Mouse (Mus musculus) gastrocnemius, adult 2 months (tissue): ENCODE data around the gene Timm29. TPM values are rescaled to one million over a fixed set of nuclear protein-coding genes. Genes with fewer than 3 reads are reported as not detected.
A peak's percentile ranks its signal among the peaks of the same experiment; 100 is the strongest.
"Not testable (repeated sequence)": the region's sequence is repeated elsewhere in the genome, so short reads cannot be mapped to it uniquely, and the experiment has no call there.

ENCODE experiments used
- DNase-seq: peaks from one replicate; pipeline ENCODE4 v3.0.0; 2022
- H3K27ac ChIP-seq: fragments of 200-600 bp; 2 replicates; pipeline ENCODE4 v1.8.1; 2022; ENCODE audit warnings: mild to moderate bottlenecking
- H3K4me3 ChIP-seq: fragments of 200-600 bp; 2 replicates; pipeline ENCODE4 v1.8.1; 2022; ENCODE audit warnings: mild to moderate bottlenecking, moderate library complexity
- CTCF ChIP-seq: fragments of 200-600 bp; IDR thresholded peaks from 2 replicates; pipeline ENCODE4 v1.8.1; 2022; ENCODE audit warnings: antibody characterized with exemption, mild to moderate bottlenecking, moderate library complexity
- intact Hi-C: fragments of 180-260 bp; cut with DNase I; formaldehyde crosslinking; loops from one replicate; pipeline ENCODE4 v1.15.1; 2025
- total RNA-seq, 2 experiments: library from RNA; stranded (reverse); gene quantifications; 2 replicates each; pipeline ENCODE4 v1.2.3; 2021

The Timm29 gene
- total RNA-seq, 2 experiments from 2014 or later, result 44.1 to 48.3 TPM

- intact Hi-C loops, result no loop called here
Observed at GRCm38 (mm10) chr9:21587678-21588349, 4.7 kb upstream of the Timm29 start.

GRCm38 (mm10) chr9:21588350-21588749 lies 4.2 kb upstream of the Timm29 start:
- Histone ChIP-seq H3K4me3 (no peak overlapping the region), H3K27ac (no peak overlapping the region; the same call in 1 of the 2 replicates)
- no peak for TF ChIP-seq CTCF
- intact Hi-C loops, result no loop called here
- DNase-seq, result peak; percentile 43

More at GRCm38 (mm10) chr9:21587678-21588349, 4.7 kb upstream of the Timm29 start:
- TF ChIP-seq CTCF, result no peak
- DNase-seq, result no peak
- no peak overlapping the region for H3K4me3 ChIP-seq
- H3K27ac ChIP-seq, result no peak overlapping the region

DNA sequence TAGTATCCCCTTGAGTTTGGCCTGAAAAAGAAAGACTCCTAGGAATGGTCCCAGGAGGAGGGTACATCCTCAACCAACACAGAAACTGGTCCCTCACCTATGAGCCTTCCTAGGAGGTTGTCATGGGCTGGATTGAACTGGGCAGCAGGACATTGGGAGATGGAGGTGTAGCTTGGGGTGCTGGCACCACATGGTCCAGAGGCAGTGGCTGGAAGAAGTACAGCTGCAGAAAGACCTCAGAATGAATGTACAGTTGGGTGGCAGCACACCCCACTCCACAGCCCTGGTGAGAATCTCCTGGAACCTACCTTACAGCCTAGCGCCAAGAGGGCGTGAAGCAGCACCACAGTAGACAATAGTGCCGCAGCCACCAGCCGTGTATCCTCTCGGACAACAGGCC lies 3.0 kb upstream of the Timm29 start:
- TF ChIP-seq CTCF, result no peak
- intact Hi-C loops, result no loop called here
- no peak overlapping the region for H3K27ac ChIP-seq
- H3K4me3 ChIP-seq, result no peak overlapping the region
- DNase-seq, result no peak

GRCm38 (mm10) chr9:21591127-21591830 lies 1.2 kb upstream of the Timm29 start:
- TF ChIP-seq CTCF, result no peak
- H3K4me3 ChIP-seq, result no peak overlapping the region
- peak overlapping the region; percentile 86; the same call in 1 of the 2 replicates for H3K27ac ChIP-seq
- DNase-seq, result no peak
- intact Hi-C loops, result no loop called here

DNA sequence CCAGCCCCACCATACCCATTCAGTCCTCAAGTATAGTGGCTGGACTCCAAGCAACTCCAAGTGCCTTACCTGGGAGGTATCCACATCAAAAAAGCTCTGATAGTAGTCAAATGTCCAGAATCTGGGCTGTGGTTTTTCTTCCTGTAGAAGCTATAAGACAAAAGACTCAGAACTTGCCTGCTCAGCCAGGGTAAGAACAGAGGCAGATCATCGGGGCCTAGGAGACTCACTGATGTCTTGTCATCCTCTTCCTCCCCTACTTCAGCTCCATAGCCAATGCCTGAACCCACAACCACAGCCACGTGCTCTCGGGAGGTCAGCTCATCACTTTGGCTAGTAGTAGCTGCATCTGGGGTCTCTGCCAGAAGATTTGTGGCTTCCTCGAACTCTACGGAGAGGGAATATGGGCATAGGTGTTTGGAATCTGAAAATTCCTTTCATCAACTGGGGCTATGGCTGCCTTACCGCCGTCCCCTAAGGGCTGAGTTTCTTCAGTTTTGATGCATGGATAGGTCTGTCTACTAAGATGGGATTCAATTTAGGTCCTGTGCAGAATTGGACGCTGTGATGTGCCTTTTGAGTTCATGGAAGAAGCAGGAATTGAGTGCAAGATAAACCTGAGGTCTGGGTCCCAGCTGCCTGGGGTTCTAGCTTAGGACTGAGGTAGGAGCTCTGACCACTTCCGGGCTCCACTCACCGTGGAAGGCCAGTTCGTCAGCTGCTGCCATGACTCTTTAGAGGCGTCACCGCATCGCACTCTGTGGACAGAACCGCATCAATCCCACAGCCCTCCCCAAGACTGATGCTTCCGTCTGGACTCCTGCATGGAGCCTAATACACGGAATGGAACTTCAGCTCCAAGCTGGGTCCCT lies 455 bp upstream of the Timm29 start:
- Histone ChIP-seq H3K27ac (peak overlapping the region; percentile 86), H3K4me3 (peak overlapping the region; percentile 99)
- intact Hi-C loops, result loop anchor here (2.0 kb wide), 1 partner anchor 45 kb away; the partner anchor contains the start of gene Carm1
- DNase-seq, result no peak
- TF ChIP-seq CTCF, result no peak

DNA sequence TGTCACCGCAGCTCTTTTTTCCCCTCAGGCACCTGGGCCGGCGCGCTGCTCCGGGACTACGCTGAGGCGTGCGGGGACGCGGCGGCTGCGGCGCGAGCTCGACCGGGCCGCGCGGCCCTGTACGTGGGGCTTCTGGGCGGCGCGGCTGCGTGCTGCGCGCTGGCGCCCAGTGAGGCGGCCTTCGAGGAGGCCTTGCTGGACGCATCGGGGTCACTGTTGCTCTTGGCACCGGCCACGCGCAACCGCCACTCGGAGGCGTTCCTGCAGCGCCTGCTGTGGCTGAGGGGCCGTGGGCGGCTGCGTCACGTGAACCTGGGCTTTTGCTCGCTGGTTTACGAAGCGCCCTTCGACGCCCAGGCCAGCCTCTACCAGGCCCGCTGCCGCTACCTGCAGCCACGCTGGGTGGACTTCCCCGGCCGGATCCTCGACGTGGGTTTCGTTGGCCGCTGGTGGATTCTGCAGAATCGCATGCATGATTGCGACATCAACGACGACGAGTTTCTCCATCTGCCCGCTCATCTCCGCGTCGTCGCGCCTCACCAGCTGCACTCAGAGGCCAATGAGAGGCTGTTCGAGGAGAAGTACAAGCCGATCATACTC lies 700 bp downstream of the Timm29 start:
- no peak for TF ChIP-seq CTCF
- Histone ChIP-seq H3K27ac (peak overlapping the region; percentile 86), H3K4me3 (peak overlapping the region; percentile 99)
- intact Hi-C loops, result loop anchor here (2.0 kb wide), 1 partner anchor 46 kb away; the partner anchor contains the start of gene Carm1
- DNase-seq, result peak; percentile 72

DNA sequence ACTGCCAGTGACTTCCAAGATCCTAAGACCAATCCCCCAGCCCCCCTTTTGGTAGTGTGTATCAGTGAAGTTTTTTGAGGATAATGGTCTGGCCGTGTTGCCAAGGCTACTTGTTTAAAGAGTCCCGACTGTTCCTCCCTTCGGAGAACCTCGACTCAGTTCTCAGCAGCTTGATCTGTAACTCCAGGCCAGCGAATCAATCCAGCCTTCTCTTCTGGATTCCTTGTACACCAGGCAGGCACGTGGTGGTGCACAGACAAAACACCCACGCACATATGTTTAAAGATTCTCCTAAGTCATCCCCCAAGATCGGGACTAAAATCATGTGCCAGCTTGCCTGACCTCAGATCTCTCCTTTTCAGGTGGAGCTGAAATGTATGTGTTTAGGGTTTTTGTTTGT lies 1.8 kb downstream of the Timm29 start:
- H3K27ac ChIP-seq, intact Hi-C loops, DNase-seq: not testable (repeated sequence)
- peak overlapping the region; percentile 99 for H3K4me3 ChIP-seq

DNA sequence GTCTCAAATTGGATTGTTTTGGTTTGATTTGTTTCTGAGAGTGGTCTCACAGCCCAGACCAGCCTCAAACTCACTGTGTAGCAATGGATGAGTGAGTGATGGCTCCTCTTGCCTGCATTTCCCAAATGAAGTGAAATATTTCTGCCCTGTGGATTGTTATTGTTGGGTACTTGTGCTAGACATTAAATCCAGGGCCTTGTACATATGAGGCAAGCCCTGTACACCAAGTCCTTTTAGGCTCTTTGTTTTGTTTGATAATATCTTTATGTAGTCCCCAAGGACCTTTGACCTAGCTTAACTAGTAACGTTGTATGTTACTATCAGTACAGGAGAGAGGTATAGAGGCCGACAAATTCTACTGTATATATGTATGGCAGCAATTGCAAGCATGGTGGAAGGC lies 2.3 kb downstream of the Timm29 start:
- peak overlapping the region; percentile 99; the same call in 1 of the 2 replicates for H3K4me3 ChIP-seq
- no peak overlapping the region for H3K27ac ChIP-seq
- intact Hi-C loops, result no loop called here
- DNase-seq, result no peak
- TF ChIP-seq CTCF, result no peak

- TF ChIP-seq CTCF, result peak; percentile 27
- no peak overlapping the region for H3K4me3 ChIP-seq
- no peak for DNase-seq
- intact Hi-C loops, result no loop called here
- no peak overlapping the region for H3K27ac ChIP-seq
Observed at GRCm38 (mm10) chr9:21598198-21598597, 5.7 kb downstream of the Timm29 start.

- intact Hi-C loops, result loop anchor here (5.0 kb wide), 1 partner anchor 72 kb away; no protein-coding TSS in a partner anchor
Observed at GRCm38 (mm10) chr9:21600186-21600585, 7.7 kb downstream of the Timm29 start.

DNA sequence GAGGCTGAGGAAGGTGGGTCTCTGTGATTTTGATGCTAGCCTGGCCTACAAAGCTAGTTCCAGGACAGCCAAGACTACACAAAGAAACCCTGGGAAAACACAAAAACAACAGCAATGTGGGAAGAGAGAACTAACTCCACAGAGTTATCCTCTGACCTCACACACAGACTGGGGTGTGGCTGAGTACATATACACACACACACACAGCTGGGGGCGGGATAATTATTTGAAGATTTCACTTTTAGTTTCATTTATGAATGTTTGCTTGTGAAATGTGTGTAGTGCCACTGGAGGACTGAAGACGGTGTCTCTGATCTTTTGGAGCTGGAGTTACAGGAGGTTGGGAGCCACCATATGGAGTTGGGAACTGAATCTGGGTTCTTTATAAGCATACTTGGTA lies 8.6 kb downstream of the Timm29 start:
- no peak for TF ChIP-seq CTCF
- intact Hi-C loops, result loop anchor here (5.0 kb wide), 1 partner anchor 71 kb away; no protein-coding TSS in a partner anchor

More at GRCm38 (mm10) chr9:21600186-21600585, 7.7 kb downstream of the Timm29 start:
- Histone ChIP-seq H3K27ac (no peak overlapping the region), H3K4me3 (no peak overlapping the region)
- DNase-seq, result no peak
- no peak for TF ChIP-seq CTCF

More for the DNA sequence above, 8.6 kb downstream of the Timm29 start:
- no peak for DNase-seq
- H3K4me3 ChIP-seq, result no peak overlapping the region
- H3K27ac ChIP-seq, result no peak overlapping the region
